ENCODE assay signal across 8 mouse cellular contexts in the genomic region with DNA sequence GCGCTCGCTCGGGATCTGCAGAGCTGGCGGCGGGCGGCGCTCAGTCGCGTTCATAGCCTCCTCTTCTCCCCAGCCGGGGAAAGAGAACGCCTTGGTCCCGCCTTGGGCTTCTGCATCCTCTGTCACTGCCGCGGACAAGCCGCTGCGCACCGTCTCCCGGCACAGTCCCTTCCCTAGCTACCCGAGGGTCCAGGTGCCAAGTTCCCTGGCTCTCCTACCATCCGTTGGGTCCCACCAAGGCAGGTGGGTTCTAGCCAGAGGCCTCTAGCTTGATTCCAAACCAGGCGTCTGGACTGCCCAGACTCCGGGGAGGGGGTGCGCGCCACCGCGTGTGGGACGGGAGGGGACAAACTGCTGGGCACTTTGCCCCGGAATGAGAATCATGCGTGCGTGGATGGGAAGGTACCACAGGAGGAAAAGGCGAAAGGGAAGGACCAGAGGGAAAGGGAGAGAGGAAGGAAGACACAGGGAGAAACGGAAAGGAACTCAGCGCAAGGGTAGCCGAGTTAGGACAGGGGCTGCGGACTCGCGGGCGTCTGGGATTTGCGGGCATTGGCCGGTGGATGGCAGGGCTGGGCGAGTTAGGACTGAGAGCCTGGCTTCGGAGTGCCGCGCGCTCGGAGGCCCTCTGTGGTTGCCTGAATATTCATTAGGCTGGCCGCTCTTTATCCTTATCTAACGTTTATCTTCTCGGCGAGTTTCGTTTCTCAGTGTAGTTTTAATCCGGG. TPM values are rescaled to one million over a fixed set of nuclear protein-coding genes. Genes with fewer than 3 reads are reported as not detected.
DNase-seq lines count a peak whose midpoint lies in the region; ATAC-seq lines count a peak whose summit lies in the region.

TSS of gene Pax2 (plus strand) at position 353 of the 728 bp plus-strand sequence.

- peak; percentile 24 for DNase-seq in ovary, postnatal 36 days (ENCODE audit: low spot score)
- DNase-seq in ovary, postnatal 14 days (ENCODE audit: low spot score), result no peak
- peak; percentile 81 for DNase-seq in kidney, adult 18-20 months
- no peak for DNase-seq in urinary bladder, postnatal 4 days (ENCODE audit: low spot score in 2 of 2)
- no peak for DNase-seq in cerebellum, postnatal 4 days (ENCODE audit: low spot score in 2 of 2)

- WGBS in forebrain, embryonic 16.5 days, result under 1% methylated on average over 52 of the region's 52 CpGs
- WGBS in midbrain, embryonic 15.5 days, result under 1% methylated on average over 51 of the region's 52 CpGs

- peak within 1 kb of the TSS; percentile 53 for H3K4me2 ChIP-seq in forebrain, embryonic 16.5 days (ENCODE audit: low read length)
- H3K4me2 ChIP-seq in midbrain, embryonic 15.5 days, result peak within 1 kb of the TSS; percentile 45

- 0 out of 2 replicates have a peak within 1 kb of the TSS, but pooled peaks have one; percentile 5 for H3K9ac ChIP-seq in forebrain, embryonic 16.5 days (replicated peaks; ENCODE audit: low read depth, low read length)
- no peak within 1 kb of the TSS for H3K9ac ChIP-seq in midbrain, embryonic 15.5 days

- H3K36me3 ChIP-seq in forebrain, embryonic 16.5 days (ENCODE audit: control insufficient read depth, insufficient read depth), result no peaks in the 10 kb centered on the region
- no peaks in the 10 kb centered on the region for H3K36me3 ChIP-seq in midbrain, embryonic 15.5 days (replicated peaks)

- no peak within 1 kb of the TSS for H3K27ac ChIP-seq in forebrain, embryonic 16.5 days (ENCODE audit: low read length)
- no peak within 1 kb of the TSS for H3K27ac ChIP-seq in midbrain, embryonic 15.5 days

- no peak for ATAC-seq in forebrain, embryonic 16.5 days
- ATAC-seq in midbrain, embryonic 15.5 days (replicated peaks), result no peak
- no peak for ATAC-seq in megakaryocyte-erythroid progenitor cell, adult 5-6 weeks (replicated peaks; ENCODE audit: low FRiP score, low TSS enrichment, poor library complexity, severe bottlenecking)

- no peaks in the 10 kb centered on the region for H3K9me3 ChIP-seq in forebrain, embryonic 16.5 days (ENCODE audit: control insufficient read depth, low read length)
- no peaks in the 10 kb centered on the region for H3K9me3 ChIP-seq in midbrain, embryonic 15.5 days

- peak within 1 kb of the TSS; percentile 25 for H3K4me3 ChIP-seq in forebrain, embryonic 16.5 days (replicated peaks; ENCODE audit: low read length)
- H3K4me3 ChIP-seq in midbrain, embryonic 15.5 days, result peak within 1 kb of the TSS; percentile 24

- peaks cover 59% of the 10 kb centered on the region for H3K27me3 ChIP-seq in forebrain, embryonic 16.5 days (replicated peaks; ENCODE audit: control insufficient read depth, insufficient read depth, low read length)
- H3K27me3 ChIP-seq in midbrain, embryonic 15.5 days (replicated peaks), result peaks cover 77% of the 10 kb centered on the region

- peaks cover 29% of the 10 kb centered on the region for H3K4me1 ChIP-seq in forebrain, embryonic 16.5 days (replicated peaks; ENCODE audit: control insufficient read depth, insufficient read depth, low read length)
- peaks cover 47% of the 10 kb centered on the region for H3K4me1 ChIP-seq in midbrain, embryonic 15.5 days

RNA-seq across cellular contexts. Expression of gene Pax2, which starts in this region (rescaled TPM):
- 0.07 TPM in 1 of 2 replicates, not detected in the other for polyA plus RNA-seq in forebrain, embryonic 16.5 days (2015; fragmentation: Nextera tagmentation; extraction: Ambion mirVana)
- 0.68 TPM in 2 replicates for polyA plus RNA-seq in midbrain, embryonic 15.5 days (2015; fragmentation: Nextera tagmentation; extraction: Ambion mirVana)
- not detected in 2 replicates for total RNA-seq in megakaryocyte-erythroid progenitor cell, adult 5-6 weeks (2014; fragmentation: Nextera tagmentation)
- total RNA-seq in megakaryocyte-erythroid progenitor cell, adult 5-6 weeks (2017), result not detected in 2 replicates

Comparison
In these comparisons a context has a peak if more than half of its experiments do, and no peak if none do; other contexts are left out.
1. DNase-seq: peak in ovary, postnatal 36 days (single experiment) and kidney, adult 18-20 months (single experiment); none in ovary, postnatal 14 days (single experiment), urinary bladder, postnatal 4 days (0 of 2) and cerebellum, postnatal 4 days (0 of 2).